Mouse (Mus musculus) kidney, adult 10 weeks (tissue): ENCODE results near the gene Ubl3. TPM values are rescaled to one million over a fixed set of nuclear protein-coding genes. Genes with fewer than 3 reads are reported as not detected.

Source experiments
- polyA plus RNA-seq: library from polyadenylated mRNA; stranded (reverse); fragments of 350-450 nt; fragmentation: Illumina TruSeq; extraction: RNeasy Lipid Tissue Mini Kit (QIAGEN cat#74804); gene quantifications from one replicate; pipeline ENCODE4 v1.2.3, GENCODE M21; 2014; ENCODE audit warnings: low read depth, low replicate concordance

Ubl3 gene
- polyA plus RNA-seq = 117 TPM

GRCm38 (mm10) chr5:148552187-148553071, at the start of gene Ubl3:
Ubl3 (minus strand) TSS chr5:148552789.

Other genes starting within 250 kb of the Ubl3 start
- 4.0 TPM for gene Slc7a1, start 152.9 kb downstream of the Ubl3 start, polyA plus RNA-seq